ENCODE assay signal across 8 mouse cellular contexts in the genomic region with DNA sequence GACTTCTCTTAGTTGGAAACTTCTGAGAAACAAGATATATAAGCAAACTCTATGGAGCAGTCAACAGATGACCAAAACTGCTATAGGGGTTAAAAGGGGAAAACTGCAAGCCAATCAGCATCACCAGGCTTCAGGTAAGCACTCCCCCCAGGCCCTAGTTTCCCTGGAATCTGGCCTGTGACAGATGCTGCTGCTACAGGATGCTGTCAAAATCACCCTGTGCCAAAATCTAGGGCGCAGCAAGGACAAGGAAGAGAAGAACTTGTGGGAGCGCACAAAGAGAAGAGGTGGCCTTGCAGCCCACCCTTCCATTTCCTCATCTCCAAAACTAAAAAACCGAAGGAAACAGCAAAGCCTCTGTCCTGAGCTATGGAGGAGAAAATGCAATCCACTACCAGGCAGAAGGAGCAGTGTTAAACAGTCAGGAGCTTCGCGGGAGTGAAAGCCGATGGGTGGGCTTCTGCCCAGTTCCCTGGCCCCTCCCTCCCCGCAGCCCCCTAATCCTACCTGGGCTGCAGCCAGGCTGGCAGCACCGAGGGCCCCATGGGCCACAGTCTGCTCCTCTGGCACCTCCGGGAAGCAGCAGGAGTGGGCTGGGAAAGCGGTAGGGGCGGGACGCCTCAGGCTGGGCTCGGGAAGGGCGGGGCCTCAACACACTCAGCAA. TPM values are rescaled to one million over a fixed set of nuclear protein-coding genes. Genes with fewer than 3 reads are reported as not detected.
A peak's percentile ranks its signal among the peaks of the same experiment; 100 is the strongest.
DNase-seq lines count a peak whose midpoint lies in the region; ATAC-seq and TF ChIP-seq lines count a peak whose summit lies in the region.

A gene (minus strand): TSS at position 603 of the 664 bp plus-strand sequence.

- peak in 1 of 2 experiments; percentile 6 for DNase-seq in spleen, adult 2 months (ENCODE audit: low read depth in 1 of 2, low spot score in 2 of 2)
- no peak for DNase-seq in spleen, postnatal 14 days (ENCODE audit: low spot score in 2 of 2)
- peak; percentile 75 for DNase-seq in embryo, embryonic 10.5 days (ENCODE audit: low spot score)
- peak; percentile 72 to 83 for DNase-seq in heart, adult 18-20 months
- DNase-seq in kidney, adult 11 months = peak; percentile 73
- peak; percentile 76 to 78 for DNase-seq in lung, adult 18-20 months
- DNase-seq in urinary bladder, postnatal 4 days (ENCODE audit: low spot score in 2 of 2) = peak; percentile 66 to 68

- H3K9me3 ChIP-seq in neural tube, embryonic 14.5 days (ENCODE audit: control insufficient read depth, low read length) = no peaks in the 10 kb centered on the region

- no peaks in the 10 kb centered on the region for H3K27me3 ChIP-seq in spleen, adult 2 months (ENCODE audit: control insufficient read depth, insufficient read depth, low read length)
- H3K27me3 ChIP-seq in neural tube, embryonic 14.5 days (ENCODE audit: control insufficient read depth, insufficient read depth, low read length) = no peaks in the 10 kb centered on the region

- peak within 1 kb of the TSS; percentile 28; the same call in 1 of the 2 replicates for H3K27ac ChIP-seq in spleen, adult 2 months (ENCODE audit: insufficient read depth, low read length)
- H3K27ac ChIP-seq in neural tube, embryonic 14.5 days (ENCODE audit: low read depth, low read length) = no peak within 1 kb of the TSS

- no peaks in the 10 kb centered on the region for H3K36me3 ChIP-seq in spleen, adult 2 months (ENCODE audit: control insufficient read depth, insufficient read depth, low read length)
- H3K36me3 ChIP-seq in neural tube, embryonic 14.5 days (ENCODE audit: control insufficient read depth, insufficient read depth, low read length) = no peaks in the 10 kb centered on the region

- ATAC-seq in neural tube, embryonic 14.5 days (ENCODE audit: low read depth) = peak; percentile 65; the same call in 1 of the 2 replicates

- peak within 1 kb of the TSS; percentile 45 for H3K4me2 ChIP-seq in neural tube, embryonic 14.5 days (ENCODE audit: low read depth, low read length)

- peak within 1 kb of the TSS; percentile 36; the same call in 1 of the 2 replicates for H3K4me3 ChIP-seq in spleen, adult 2 months (ENCODE audit: extremely low read depth, insufficient read depth, insufficient read length)
- H3K4me3 ChIP-seq in neural tube, embryonic 14.5 days (ENCODE audit: low read depth, low read length) = peak within 1 kb of the TSS; percentile 19

- TF ChIP-seq CTCF in spleen, adult 2 months (IDR thresholded peaks at IDR 0.05; ENCODE audit: extremely low read depth, insufficient read depth, insufficient read length, insufficient replicate concordance) = no peak

- TF ChIP-seq POLR2A in spleen, adult 2 months (IDR thresholded peaks at IDR 0.05; ENCODE audit: low read depth, low read length) = no peak

- H3K4me1 ChIP-seq in spleen, adult 2 months (ENCODE audit: control insufficient read depth, insufficient read depth, insufficient read length) = no peaks in the 10 kb centered on the region
- no peaks in the 10 kb centered on the region for H3K4me1 ChIP-seq in neural tube, embryonic 14.5 days (ENCODE audit: control insufficient read depth, insufficient read depth, low read length)

- 9% methylated on average over 14 of the region's 14 CpGs for whole genome bisulfite sequencing in spleen, adult 2 months
- WGBS in neural tube, embryonic 14.5 days = 7% methylated on average over 14 of the region's 14 CpGs

- peak within 1 kb of the TSS; percentile 37; the same call in 1 of the 2 replicates for H3K9ac ChIP-seq in neural tube, embryonic 14.5 days (replicated peaks; ENCODE audit: low read depth, low read length)

RNA-seq across cellular contexts. Expression of the gene that starts here (rescaled TPM):
- 1.4 and 2.1 TPM in 2 replicates for polyA plus RNA-seq in spleen, adult 2 months (2012; rRNA removed)
- total RNA-seq in heart, adult 18-20 months (2021) = 1 to 10 TPM; 3.6 to 3.9 TPM
- 2.2 and 6.4 TPM in 2 replicates for polyA plus RNA-seq in neural tube, embryonic 14.5 days (2014; fragmentation: Nextera tagmentation; extraction: Ambion mirVana)

Comparison
In these comparisons a context has a peak if more than half of its experiments do, and no peak if none do; other contexts are left out.
1. DNase-seq: peak in embryo, embryonic 10.5 days (single experiment), heart, adult 18-20 months (2 of 2), kidney, adult 11 months (single experiment), lung, adult 18-20 months (2 of 2) and urinary bladder, postnatal 4 days (2 of 2); none in spleen, postnatal 14 days (0 of 2).